Mouse (Mus musculus) midbrain, postnatal 0 days (tissue): Measurements from ENCODE around the gene Espl1. TPM values are rescaled to one million over a fixed set of nuclear protein-coding genes. Genes with fewer than 3 reads are reported as not detected.

Source experiments
- ATAC-seq: fragments of 200-750 bp; cut with Nextera tagmentation; 2 replicates; pipeline ENCODE4 v1.8.0; 2017; ENCODE audit warnings: moderate number of reproducible peaks, mild to moderate bottlenecking, moderate TSS enrichment, moderate library complexity; ENCODE audit not compliant: low FRiP score
- DNase-seq: peaks from one replicate; pipeline ENCODE4 v3.0.0-alpha.2; 2015; ENCODE audit warnings: low spot score
- H3K27ac ChIP-seq: fragments of 300-500 bp; sonication (generic); 2 replicates; pipeline ENCODE4 v1.5.1; 2014; ENCODE audit warnings: low read depth, mild to moderate bottlenecking, low read length, mixed read lengths
- H3K27me3 ChIP-seq: fragments of 300-500 bp; sonication (generic); 2 replicates; pipeline ENCODE4 v1.6.1; 2014; ENCODE audit warnings: low read length, control low read depth, mixed read lengths; ENCODE audit not compliant: insufficient read depth
- H3K36me3 ChIP-seq: fragments of 300-500 bp; sonication (generic); 2 replicates; pipeline ENCODE4 v1.6.1; 2014; ENCODE audit warnings: low read length, control low read depth, mixed read lengths; ENCODE audit not compliant: insufficient read depth
- H3K4me1 ChIP-seq: fragments of 300-500 bp; sonication (generic); 2 replicates; pipeline ENCODE4 v1.6.1; 2014; ENCODE audit warnings: mild to moderate bottlenecking, control low read depth, antibody characterized with exemption, low read length, mixed read lengths; ENCODE audit not compliant: insufficient read depth
- H3K4me2 ChIP-seq: fragments of 300-500 bp; sonication (generic); 2 replicates; pipeline ENCODE4 v1.6.1; 2014; ENCODE audit warnings: low read depth, mild to moderate bottlenecking, low read length, mixed read lengths; ENCODE audit not compliant: poor library complexity, severe bottlenecking
- H3K4me3 ChIP-seq: fragments of 300-500 bp; sonication (generic); 2 replicates; pipeline ENCODE4 v1.5.1; 2014; ENCODE audit warnings: low read depth, mild to moderate bottlenecking, low read length, moderate library complexity
- H3K9ac ChIP-seq: fragments of 300-500 bp; sonication (generic); replicated peaks from 2 replicates; pipeline ENCODE4 v1.6.1; 2014; ENCODE audit warnings: mild to moderate bottlenecking, low read length, moderate library complexity, mixed read lengths; ENCODE audit not compliant: poor library complexity, severe bottlenecking
- H3K9me3 ChIP-seq: fragments of 300-500 bp; sonication (generic); 2 replicates; pipeline ENCODE4 v1.6.1; 2016; ENCODE audit warnings: low read length, control low read depth
- CTCF ChIP-seq: IDR thresholded peaks from 2 replicates; pipeline ENCODE4 v1.5.1; 2016; ENCODE audit warnings: antibody characterized with exemption, mild to moderate bottlenecking
- WGBS: fragments of 180-500 bp; shearing (Covaris S2); extraction: QIAGEN DNeasy Blood & Tissue Kit; methylation state at CpG from one replicate; pipeline ENCODE4 v1.1.7; 2014; 5-methylcytosine and 5-hydroxymethylcytosine counted together
- polyA plus RNA-seq: library from polyadenylated mRNA; unstranded; fragments of >200 nt; fragmentation: Nextera tagmentation; extraction: Ambion mirVana; gene quantifications from 2 replicates; pipeline ENCODE4 v1.2.1, GENCODE M21; 2015
- total RNA-seq: library from RNA; depleted of rRNA; stranded (reverse); fragments of >200 nt; gene quantifications from 2 replicates; pipeline ENCODE4 v1.2.3, GENCODE M21; 2014; rRNA removed

Espl1 gene
- total RNA-seq = 2.7 and 4.5 TPM in 2 replicates
- 1.7 and 2.7 TPM in 2 replicates for polyA plus RNA-seq

DNA sequence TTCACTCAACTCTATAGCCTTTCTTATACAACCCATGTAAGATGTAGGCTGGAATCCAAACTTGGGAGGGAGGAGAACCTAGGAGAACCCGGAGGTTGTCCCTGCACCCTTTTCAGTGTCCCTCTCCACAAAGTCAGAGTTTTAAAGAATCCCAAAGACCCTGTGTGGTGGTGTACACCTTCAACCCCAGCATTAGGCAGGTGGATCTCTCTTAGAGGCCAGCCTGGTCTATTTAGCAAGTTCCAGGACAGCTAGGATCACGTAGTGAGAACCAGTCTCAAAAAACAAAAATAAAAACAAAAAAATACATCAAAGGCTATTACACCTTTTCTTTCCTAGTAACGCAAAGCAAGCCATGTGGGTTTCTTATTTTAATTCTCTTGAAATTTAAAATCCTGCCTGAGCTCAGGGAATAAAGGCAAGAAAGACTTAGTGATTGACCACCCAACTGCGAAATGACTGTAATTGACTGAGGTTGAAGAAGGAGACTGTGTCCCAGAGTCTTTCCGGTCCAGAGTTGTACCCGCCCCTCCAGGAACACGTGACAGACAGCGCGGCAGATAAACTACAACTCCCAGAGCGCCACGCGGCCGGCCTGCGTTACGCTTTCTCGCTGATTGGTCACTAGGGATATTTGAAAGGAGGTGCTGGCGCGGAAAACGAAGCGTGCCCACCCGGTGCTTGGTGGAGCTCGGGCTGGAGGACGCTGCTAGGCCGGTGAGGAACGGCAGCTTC, at the start of gene Espl1:
Espl1 (plus strand) TSS at position 634 of the 735 bp plus-strand sequence.
- Histone ChIP-seq H3K27ac (peak within 1 kb of the TSS; percentile 21), H3K36me3 (no peaks in the 10 kb centered on the region), H3K4me3 (peak within 1 kb of the TSS; percentile 52), H3K9me3 (no peaks in the 10 kb centered on the region), H3K4me2 (peak within 1 kb of the TSS; percentile 100), H3K9ac (peak within 1 kb of the TSS; percentile 9), H3K27me3 (no peaks in the 10 kb centered on the region), H3K4me1 (0 out of 2 replicates have a peak, but pooled peaks cover 3% of the 10 kb centered on the region)
- DNase-seq (peak; percentile 96), ATAC-seq (peak; percentile 97)
- WGBS = 7% methylated on average over 25 of the region's 25 CpGs
- 0 out of 2 replicates have a peak, but pooled peaks have one; percentile 1 for TF ChIP-seq CTCF

DNA sequence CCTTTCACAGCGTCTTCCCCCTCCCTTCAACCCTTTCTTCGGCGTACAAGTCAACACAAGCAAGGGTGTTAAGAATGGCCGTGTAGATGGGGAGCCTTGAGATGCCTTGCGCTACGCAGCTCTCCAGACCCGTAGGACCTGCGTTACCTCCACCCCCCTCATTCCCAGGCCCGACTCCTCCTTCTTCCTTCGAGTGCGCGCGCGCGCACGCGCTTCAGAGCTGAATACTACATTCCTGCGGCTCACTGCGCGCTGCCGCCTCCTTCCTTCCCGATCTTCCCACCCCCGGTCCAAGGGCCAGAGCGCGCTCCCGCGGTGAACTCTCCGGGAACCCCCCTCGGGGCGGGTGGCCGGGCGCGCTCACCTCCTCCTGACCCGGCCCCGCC, 49.2 kb upstream of the Espl1 start:
- H3K4me1 ChIP-seq = peaks cover 8% of the 10 kb centered on the region; the same call in 1 of the 2 replicates
- H3K36me3 ChIP-seq = no peaks in the 10 kb centered on the region
- H3K27ac ChIP-seq = peak overlapping the region; percentile 59
- H3K4me2 ChIP-seq = peak overlapping the region; percentile 93
- DNase-seq = peak; percentile 94
- peak overlapping the region; percentile 50 for H3K4me3 ChIP-seq
- no peak for TF ChIP-seq CTCF
- peaks cover 25% of the 10 kb centered on the region for H3K27me3 ChIP-seq
- 0% methylated on average over 31 of the region's 35 CpGs for WGBS
- no peaks in the 10 kb centered on the region for H3K9me3 ChIP-seq
- peak overlapping the region; percentile 69 for H3K9ac ChIP-seq
- peak; percentile 78 for ATAC-seq

DNA sequence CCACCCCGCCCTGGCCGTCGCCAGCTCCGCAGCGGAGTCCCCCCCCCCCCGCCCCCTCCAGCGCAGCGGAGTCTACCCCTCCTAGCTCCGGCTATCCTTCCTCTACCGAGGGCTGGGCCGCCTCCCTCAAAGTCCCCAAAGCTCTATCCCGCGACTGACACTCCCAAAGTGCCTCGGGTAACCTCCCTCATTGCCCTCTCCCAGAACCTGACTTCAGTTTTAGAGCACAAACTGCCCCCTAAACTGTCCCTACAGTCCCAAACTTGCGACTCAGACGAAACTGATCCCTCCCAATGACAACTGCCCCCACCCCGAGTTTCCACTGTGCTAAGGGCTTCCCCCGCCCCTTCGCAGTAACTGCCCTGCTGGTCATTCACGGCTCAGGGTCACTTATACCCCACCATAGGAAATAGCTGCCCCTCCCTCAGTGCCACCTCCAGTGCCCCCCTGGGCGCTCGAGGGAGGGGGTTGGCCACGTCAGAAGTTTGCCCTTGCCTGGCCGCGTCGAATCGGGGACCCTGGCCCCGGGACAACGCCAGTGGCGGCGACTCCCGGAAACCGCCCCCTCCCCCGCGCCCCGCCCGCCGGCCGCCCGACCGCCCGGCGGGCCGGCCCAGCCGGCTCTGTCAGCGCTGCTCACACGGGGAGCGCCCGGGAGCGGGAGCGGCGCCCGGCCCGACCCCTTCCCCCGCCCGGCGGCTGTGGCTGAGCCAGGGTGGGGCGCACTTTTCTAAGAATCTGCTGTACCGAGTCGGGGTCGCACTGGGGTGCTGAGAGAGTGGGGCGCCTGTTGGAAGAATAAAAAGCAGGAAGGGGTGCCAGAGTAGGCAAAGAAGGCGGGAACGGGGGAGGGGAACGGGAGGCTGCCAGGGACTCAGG, 48.6 kb upstream of the Espl1 start:
- DNase-seq (peak; percentile 26), ATAC-seq (peak; percentile 14; the same call in 1 of the 2 replicates)
- H3K4me2 ChIP-seq = peak overlapping the region; percentile 93
- peak overlapping the region; percentile 69 for H3K9ac ChIP-seq
- peaks cover 8% of the 10 kb centered on the region; the same call in 1 of the 2 replicates for H3K4me1 ChIP-seq
- H3K4me3 ChIP-seq = peak overlapping the region; percentile 50
- H3K36me3 ChIP-seq = no peaks in the 10 kb centered on the region
- WGBS = under 1% methylated on average over 51 of the region's 65 CpGs
- H3K27ac ChIP-seq = peak overlapping the region; percentile 59
- peaks cover 25% of the 10 kb centered on the region for H3K27me3 ChIP-seq
- no peaks in the 10 kb centered on the region for H3K9me3 ChIP-seq
- no peak for TF ChIP-seq CTCF

DNA sequence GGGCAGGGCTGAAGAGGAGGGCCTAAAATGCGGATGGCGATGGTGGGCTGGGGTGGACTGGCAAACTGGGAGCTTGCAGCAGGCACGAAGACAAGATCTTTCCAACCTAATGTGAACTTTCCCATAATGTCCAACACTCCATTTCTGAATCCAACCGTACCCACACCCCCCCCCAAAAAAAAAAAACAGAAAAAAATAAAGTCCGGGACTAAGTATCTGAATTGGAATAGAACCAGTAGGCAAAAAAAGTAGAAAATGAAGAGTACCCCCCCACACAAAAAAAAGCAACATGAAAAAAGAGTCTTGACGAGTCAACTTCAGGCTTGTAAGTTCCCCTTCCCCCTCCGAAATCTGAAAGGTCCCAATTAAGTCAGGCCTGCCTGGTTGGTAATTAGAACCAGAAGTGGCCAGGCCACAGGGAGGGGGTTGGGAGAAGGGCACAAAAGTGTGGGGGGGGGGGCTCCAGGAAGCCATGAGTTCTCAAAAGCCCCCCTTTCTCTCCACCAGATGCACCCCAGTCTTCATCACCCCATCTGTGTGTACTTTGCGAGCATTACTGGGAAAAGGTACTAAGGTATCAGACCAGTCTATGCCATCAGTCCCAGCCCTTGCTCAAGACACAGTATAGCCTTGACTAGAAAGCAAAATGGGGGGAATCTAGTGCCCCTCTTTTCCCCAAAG, 47.8 kb upstream of the Espl1 start:
- Histone ChIP-seq H3K4me3 (peak overlapping the region; percentile 50), H3K4me2 (peak overlapping the region; percentile 93), H3K36me3 (no peaks in the 10 kb centered on the region), H3K4me1 (peaks cover 6% of the 10 kb centered on the region; the same call in 1 of the 2 replicates), H3K9ac (no peak overlapping the region; the same call in 1 of the 2 replicates), H3K27ac (no peak overlapping the region), H3K9me3 (no peaks in the 10 kb centered on the region), H3K27me3 (peaks cover 23% of the 10 kb centered on the region)
- no peak for TF ChIP-seq CTCF
- ATAC-seq (no peak), DNase-seq (no peak)
- 12% methylated on average over 8 of the region's 8 CpGs for WGBS

DNA sequence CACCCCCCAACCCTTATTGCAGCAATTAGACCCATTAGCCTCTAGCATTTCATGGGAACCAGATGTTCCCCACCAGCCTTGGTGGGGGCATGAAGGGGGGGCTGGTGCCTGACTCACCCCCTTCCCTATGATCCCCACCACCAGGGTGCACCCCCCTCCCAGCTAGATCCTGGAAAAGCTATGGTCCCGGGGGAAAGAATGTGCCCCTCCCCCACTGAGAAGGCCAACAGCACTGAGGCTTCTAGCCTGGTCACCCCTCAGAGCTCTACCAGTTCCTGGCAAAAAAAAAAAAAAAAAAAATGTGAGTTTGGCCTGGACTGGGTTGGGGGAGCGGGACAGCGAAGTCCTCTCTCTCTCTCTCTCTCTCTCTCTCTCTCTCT, 47.3 kb upstream of the Espl1 start:
- Histone ChIP-seq H3K4me3 (no peak overlapping the region), H3K9ac (no peak overlapping the region), H3K27ac (no peak overlapping the region), H3K27me3 (peaks cover 17% of the 10 kb centered on the region), H3K9me3 (no peaks in the 10 kb centered on the region), H3K36me3 (no peaks in the 10 kb centered on the region), H3K4me2 (no peak overlapping the region), H3K4me1 (peaks cover 3% of the 10 kb centered on the region; the same call in 1 of the 2 replicates)
- no peak for TF ChIP-seq CTCF
- ATAC-seq = no peak
- DNase-seq = no peak
- WGBS = 8% methylated on average over 3 of the region's 3 CpGs
